Mouse (Mus musculus) ES-Bruce4 (cell line): ENCODE data around the gene 1700069L16Rik.

Source experiments
- CTCF ChIP-seq: IDR thresholded peaks from one replicate; pipeline ENCODE4 v1.8.1; 2011; ENCODE audit warnings: low read depth, low read length
- EP300 ChIP-seq: IDR thresholded peaks from 2 replicates; pipeline ENCODE4 v1.6.1; 2011; ENCODE audit warnings: low read depth, low read length; ENCODE audit not compliant: insufficient read depth
- POLR2A ChIP-seq: IDR thresholded peaks from one replicate; pipeline ENCODE4 v1.8.1; 2011; ENCODE audit warnings: low read length; ENCODE audit not compliant: insufficient read depth

DNA sequence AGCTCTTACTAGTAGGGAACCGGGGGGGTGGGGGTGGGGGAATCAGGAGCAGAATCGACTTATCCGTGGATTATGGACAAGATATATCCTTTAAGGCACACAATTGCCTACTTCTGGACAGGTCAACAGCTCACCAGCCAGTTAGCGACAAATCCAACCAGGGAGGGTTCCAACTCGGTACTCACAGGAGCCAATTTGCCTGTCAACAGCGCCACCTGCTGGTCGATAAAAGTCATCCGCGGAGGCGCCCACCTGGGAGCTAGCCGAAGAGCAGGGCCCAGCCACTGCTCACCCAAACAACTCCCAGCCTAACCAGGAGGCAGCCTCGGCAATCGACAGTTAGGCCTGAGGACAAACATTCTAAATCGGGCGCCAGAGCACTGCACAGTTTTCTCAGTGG is at the start of gene 1700069L16Rik:
- TF ChIP-seq CTCF = peak; percentile 83
- no peak for TF ChIP-seq POLR2A
- TF ChIP-seq EP300 = peak; percentile 46; the same call in 1 of the 2 replicates
